Mouse (Mus musculus) testis, adult 2 months (tissue): ENCODE data around the gene Tmbim7. TPM values are rescaled to one million over a fixed set of nuclear protein-coding genes. Genes with fewer than 3 reads are reported as not detected.
"Not testable (repeated sequence)": the region's sequence is repeated elsewhere in the genome, so short reads cannot be mapped to it uniquely, and the experiment has no call there.

Experiments used
- H3K27ac ChIP-seq: fragments of 200-500 bp; 2 replicates; pipeline ENCODE4 v1.5.1; 2012; ENCODE audit warnings: low read depth, low read length; ENCODE audit not compliant: control insufficient read depth, insufficient read depth
- H3K27me3 ChIP-seq: fragments of 200-500 bp; 2 replicates; pipeline ENCODE4 v1.6.1; 2012; ENCODE audit warnings: mild to moderate bottlenecking, low read length, moderate library complexity; ENCODE audit not compliant: control insufficient read depth, insufficient read depth
- H3K36me3 ChIP-seq: fragments of 200-500 bp; 2 replicates; pipeline ENCODE4 v1.6.1; 2012; ENCODE audit warnings: mild to moderate bottlenecking, low read length; ENCODE audit not compliant: control insufficient read depth, insufficient read depth
- H3K4me1 ChIP-seq: fragments of 200-500 bp; 2 replicates; pipeline ENCODE4 v1.6.1; 2012; ENCODE audit warnings: low read length; ENCODE audit not compliant: control insufficient read depth, insufficient read depth
- H3K4me3 ChIP-seq: fragments of 200-500 bp; 2 replicates; pipeline ENCODE4 v1.5.1; 2012; ENCODE audit warnings: low read depth, mild to moderate bottlenecking, low read length, moderate library complexity, mixed read lengths; ENCODE audit not compliant: control insufficient read depth
- CTCF ChIP-seq: fragments of 200-500 bp; IDR thresholded peaks from 2 replicates; pipeline ENCODE4 v1.5.1; 2012; ENCODE audit warnings: low read depth, mild to moderate bottlenecking, inconsistent platforms, low read length, moderate library complexity; ENCODE audit not compliant: control insufficient read depth, insufficient read depth, insufficient replicate concordance
- POLR2A ChIP-seq: fragments of 200-500 bp; IDR thresholded peaks from 2 replicates; pipeline ENCODE4 v1.6.1; 2012; ENCODE audit warnings: low read depth, mild to moderate bottlenecking, inconsistent platforms, low read length, moderate library complexity; ENCODE audit not compliant: control insufficient read depth
- polyA plus RNA-seq: library from polyadenylated mRNA; depleted of rRNA; stranded (reverse); fragments of >200 nt; gene quantifications from 2 replicates; pipeline ENCODE4 v1.2.3, GENCODE M21; 2012

Tmbim7 gene
- polyA plus RNA-seq, 1 experiment: 244 TPM

DNA sequence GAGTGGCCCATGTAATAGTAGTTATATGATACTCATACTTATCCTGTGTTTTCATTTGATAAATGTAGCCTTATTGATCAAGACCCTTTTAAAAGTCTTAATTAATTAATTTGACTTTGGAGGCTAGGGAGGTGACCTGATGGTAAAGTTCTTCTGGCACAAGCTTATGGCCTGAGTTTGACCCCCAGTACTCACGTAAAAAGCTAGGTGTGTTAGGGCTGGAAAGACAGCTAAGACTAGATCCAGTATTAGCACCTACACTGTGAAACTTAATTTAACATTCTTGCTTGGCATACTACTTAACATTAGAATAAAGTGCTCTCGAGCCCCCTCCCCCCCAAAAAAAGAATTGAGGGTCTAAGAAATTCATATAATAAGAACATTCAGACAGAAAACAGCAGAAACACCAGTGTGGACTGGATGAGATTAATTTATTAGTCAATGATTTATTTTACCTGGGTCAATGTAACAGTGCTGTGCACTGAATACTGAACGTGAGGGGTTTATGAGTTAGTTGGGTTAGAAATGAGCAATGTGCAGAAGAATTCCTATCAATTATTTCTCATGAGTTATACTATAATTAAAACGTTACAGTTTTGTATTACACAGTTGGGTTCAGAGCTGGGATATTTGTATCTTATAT, 2.7 kb upstream of the Tmbim7 start:
- Histone ChIP-seq H3K27me3 (no peaks in the 10 kb centered on the region), H3K4me1 (peaks cover 2% of the 10 kb centered on the region; the same call in 1 of the 2 replicates), H3K27ac (no peak overlapping the region; the same call in 1 of the 2 replicates), H3K4me3 (no peak overlapping the region; the same call in 1 of the 2 replicates), H3K36me3 (no peaks in the 10 kb centered on the region)
- TF ChIP-seq CTCF: no peak
- TF ChIP-seq POLR2A: no peak

DNA sequence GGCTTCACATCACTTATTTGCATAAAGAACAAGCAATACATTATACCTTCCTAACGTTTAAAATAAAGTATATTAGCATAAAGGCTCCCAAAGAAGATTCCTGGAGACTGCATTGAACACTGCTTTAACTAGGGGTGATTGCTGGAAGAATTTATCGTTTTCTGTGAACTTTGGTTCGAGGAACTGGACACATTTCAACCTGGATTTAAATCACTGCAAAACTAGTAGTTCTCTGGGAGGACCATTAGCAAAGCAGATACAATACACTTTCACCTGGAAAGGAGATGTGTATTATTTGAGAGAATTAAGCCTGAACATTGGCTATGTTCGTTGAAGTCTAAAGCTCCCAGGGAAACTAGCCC, 2.2 kb upstream of the Tmbim7 start:
- TF ChIP-seq CTCF: no peak
- TF ChIP-seq POLR2A: no peak
- no peaks in the 10 kb centered on the region for H3K36me3 ChIP-seq
- H3K4me1 ChIP-seq: peaks cover 2% of the 10 kb centered on the region; the same call in 1 of the 2 replicates
- no peak overlapping the region for H3K27ac ChIP-seq
- no peaks in the 10 kb centered on the region for H3K27me3 ChIP-seq
- no peak overlapping the region for H3K4me3 ChIP-seq

DNA sequence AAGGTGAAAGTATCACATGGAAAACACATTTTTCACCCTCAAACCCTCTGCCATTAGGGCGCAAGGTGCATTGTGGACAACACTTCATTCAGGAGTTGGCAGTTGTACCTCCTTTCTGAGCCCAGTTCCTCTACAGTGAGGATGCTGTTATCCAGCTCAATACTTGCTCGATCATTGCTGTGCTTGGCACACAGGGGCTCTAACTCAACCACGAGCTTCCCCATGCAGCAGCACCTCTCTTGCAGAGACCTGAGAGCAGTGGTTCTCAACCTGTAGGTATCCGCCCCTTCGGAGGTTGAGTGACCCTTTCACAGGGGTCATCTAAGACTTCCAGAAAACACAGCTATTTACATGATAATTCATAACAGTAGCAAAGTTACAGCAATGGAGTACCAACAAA, 640 bp downstream of the Tmbim7 start:
- Histone ChIP-seq H3K27me3 (no peaks in the 10 kb centered on the region), H3K4me1 (no peaks in the 10 kb centered on the region; the same call in 1 of the 2 replicates), H3K36me3 (no peaks in the 10 kb centered on the region), H3K27ac (no peak overlapping the region), H3K4me3 (no peak overlapping the region)
- no peak for TF ChIP-seq POLR2A
- no peak for TF ChIP-seq CTCF

DNA sequence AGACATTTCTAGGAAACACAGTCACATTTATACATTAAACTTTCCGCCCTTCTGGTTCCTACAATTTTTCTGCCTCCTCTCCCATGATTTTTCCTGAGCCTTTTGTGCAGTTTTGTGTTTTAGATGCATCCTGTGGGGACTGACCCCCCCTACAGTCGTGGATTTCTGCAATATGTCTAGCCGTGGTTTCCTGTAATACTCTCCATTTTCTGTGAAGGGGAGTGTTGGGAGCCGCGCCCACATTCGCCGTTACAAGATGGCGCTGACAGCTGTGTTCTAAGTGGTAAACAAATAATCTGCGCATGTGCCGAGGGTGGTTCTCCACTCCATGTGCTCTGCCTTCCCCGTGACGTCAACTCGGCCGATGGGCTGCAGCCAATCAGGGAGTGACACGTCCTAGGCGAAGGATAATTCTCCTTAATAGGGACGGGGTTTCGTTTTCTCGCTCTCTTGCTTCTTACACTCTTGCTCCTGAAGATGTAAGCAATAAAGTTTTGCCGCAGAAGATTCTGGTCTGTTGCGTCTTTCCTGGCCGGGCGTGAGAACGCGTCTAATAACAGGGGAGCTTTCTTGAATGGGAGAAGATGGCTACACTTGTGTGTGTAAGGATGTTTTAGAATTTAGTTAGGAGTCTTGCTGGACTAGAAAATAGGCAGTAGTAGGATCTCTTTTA, 2.1 kb downstream of the Tmbim7 start:
- H3K4me1 ChIP-seq, H3K4me3 ChIP-seq, H3K27ac ChIP-seq, H3K27me3 ChIP-seq, H3K36me3 ChIP-seq: not testable (repeated sequence)

DNA sequence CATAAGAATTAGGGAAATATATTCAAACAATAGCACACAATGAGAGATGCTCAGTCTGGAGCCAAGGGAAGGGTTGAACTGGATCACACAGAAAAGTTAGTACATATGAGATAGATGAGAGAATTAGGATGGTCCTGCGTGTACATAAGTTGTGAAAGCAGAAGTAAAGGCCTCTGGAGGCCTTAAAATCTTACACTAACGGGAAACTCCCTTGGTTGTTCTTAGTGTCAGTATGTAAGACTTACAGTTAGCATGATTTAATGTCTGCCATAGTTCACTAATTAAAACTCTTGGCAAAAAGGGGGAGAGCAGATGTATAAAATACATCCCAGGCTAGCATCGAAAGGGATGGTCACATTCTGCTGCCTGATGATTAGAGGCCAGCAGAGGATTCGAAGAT, 2.8 kb downstream of the Tmbim7 start:
- Histone ChIP-seq H3K4me3 (no peak overlapping the region), H3K36me3 (peaks cover 1% of the 10 kb centered on the region; the same call in 1 of the 2 replicates), H3K27me3 (no peaks in the 10 kb centered on the region)

DNA sequence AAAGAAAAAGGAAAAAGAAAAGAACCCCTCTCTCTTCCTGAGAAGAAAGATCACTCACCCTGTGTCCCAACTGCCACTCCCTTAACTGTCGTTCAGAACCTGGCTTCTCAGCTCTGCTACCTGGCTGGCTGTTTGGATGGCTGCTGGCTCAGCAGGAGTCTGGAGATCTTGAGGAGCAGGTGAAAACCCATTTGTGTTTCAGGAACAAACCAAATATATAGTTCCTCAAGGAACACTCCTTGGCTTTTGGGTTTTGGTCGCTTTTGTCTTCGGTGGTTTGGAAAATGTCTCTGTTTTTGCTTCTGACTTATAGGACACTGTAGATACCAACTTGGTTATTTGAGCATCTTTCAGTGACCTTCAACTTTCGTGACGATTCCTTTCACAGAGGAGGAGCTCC, 6.1 kb downstream of the Tmbim7 start, which contains the start of gene Gatad1:
Gene Gatad1 (minus strand): TSS at position 101 of the 400 bp plus-strand sequence.
- Histone ChIP-seq H3K36me3 (peaks cover 2% of the 10 kb centered on the region; the same call in 1 of the 2 replicates), H3K4me1 (no peaks in the 10 kb centered on the region), H3K4me3 (peak within 1 kb of the TSS; percentile 83), H3K27ac (peak within 1 kb of the TSS; percentile 95), H3K27me3 (no peaks in the 10 kb centered on the region)
- TF ChIP-seq POLR2A (peak; percentile 65), CTCF (no peak)

More for the DNA sequence above, 2.8 kb downstream of the Tmbim7 start:
- H3K4me1 ChIP-seq: no peaks in the 10 kb centered on the region
- no peak overlapping the region for H3K27ac ChIP-seq
- TF ChIP-seq POLR2A (no peak), CTCF (no peak)

DNA sequence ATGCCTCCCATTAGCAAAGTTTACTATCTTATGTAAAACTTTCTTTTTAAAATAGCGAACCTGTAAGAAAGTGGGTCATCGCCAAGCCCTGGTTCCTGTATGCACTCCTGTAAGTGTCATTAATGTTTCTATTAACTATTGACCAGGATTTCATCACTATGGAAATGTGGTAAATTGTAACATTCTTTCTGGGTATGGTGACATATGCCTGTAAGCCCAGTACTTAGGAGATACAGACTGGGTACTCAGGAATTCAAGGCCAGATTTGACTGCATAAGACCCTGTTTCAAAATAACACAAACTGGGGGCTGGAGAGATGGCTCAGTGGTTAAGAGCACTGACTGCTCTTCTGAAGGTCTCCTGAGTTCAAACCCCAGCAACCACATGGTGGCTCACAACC, 14.2 kb downstream of the Tmbim7 start:
- no peaks in the 10 kb centered on the region for H3K4me1 ChIP-seq
- H3K36me3 ChIP-seq: no peaks in the 10 kb centered on the region; the same call in 1 of the 2 replicates
- no peaks in the 10 kb centered on the region for H3K27me3 ChIP-seq
- H3K4me3 ChIP-seq: no peak overlapping the region
- TF ChIP-seq CTCF (no peak), POLR2A (no peak)
- no peak overlapping the region for H3K27ac ChIP-seq

DNA sequence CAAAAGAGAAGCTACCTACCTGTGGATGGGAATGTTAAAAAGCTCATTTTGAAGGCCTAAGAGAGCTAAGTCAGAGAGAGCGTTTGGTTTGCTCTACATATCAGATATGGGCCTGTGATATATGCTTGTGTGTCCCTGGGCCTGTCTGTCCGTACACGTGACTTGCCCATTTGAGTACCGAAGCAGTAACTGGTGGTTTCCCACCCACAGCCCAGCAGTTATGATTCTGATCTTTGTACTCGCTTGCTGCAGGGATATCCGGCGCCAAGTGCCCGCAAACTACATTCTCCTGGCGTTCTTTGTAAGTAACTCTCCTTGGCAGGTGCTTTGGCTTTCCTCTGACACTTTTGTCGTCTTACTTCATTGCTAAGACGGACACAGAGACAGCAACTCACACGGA, 15.6 kb downstream of the Tmbim7 start:
- no peak overlapping the region for H3K27ac ChIP-seq
- no peaks in the 10 kb centered on the region for H3K27me3 ChIP-seq
- H3K4me1 ChIP-seq: no peaks in the 10 kb centered on the region
- no peak overlapping the region for H3K4me3 ChIP-seq
- H3K36me3 ChIP-seq: no peaks in the 10 kb centered on the region; the same call in 1 of the 2 replicates
- TF ChIP-seq CTCF (no peak), POLR2A (no peak)
